Mouse (Mus musculus): Measurements from ENCODE around the gene Dazl. TPM values are rescaled to one million over a fixed set of nuclear protein-coding genes. Genes with fewer than 3 reads are reported as not detected.

The Dazl gene
- 1 to 10 TPM; 3.7 to 3.9 TPM for total RNA-seq (2021)

- DNase-seq (ENCODE audit: low spot score in 2 of 2): peak in 1 of 2 experiments; percentile 10
- intact Hi-C loops (cut with DNase I): loop anchor here (2.0 to 5.0 kb wide), 5 partner anchors 119 to 502 kb away; partner anchors contain the start of gene Plcl2
Observed at GRCm38 (mm10) chr17:50293241-50293731, at the start of gene Dazl. Gene Dazl (minus strand): TSS chr17:50293636.

GRCm38 (mm10) chr17:50341850-50342544 is 48.6 kb upstream of the Dazl start:
- intact Hi-C loops (cut with DNase I): no loop called here
- DNase-seq (ENCODE audit: low spot score in 2 of 2): no peak

- intact Hi-C loops (cut with DNase I): no loop called here
- no peak for DNase-seq (ENCODE audit: low spot score in 2 of 2)
Observed at GRCm38 (mm10) chr17:50338901-50339300, 45.5 kb upstream of the Dazl start.

- intact Hi-C loops (cut with DNase I): no loop called here
- no peak for DNase-seq (ENCODE audit: low spot score in 2 of 2)
Observed at GRCm38 (mm10) chr17:50335776-50336175, 42.3 kb upstream of the Dazl start.

- no peak for DNase-seq (ENCODE audit: low spot score in 2 of 2)
- intact Hi-C loops (cut with DNase I): no loop called here
Observed at GRCm38 (mm10) chr17:50334694-50335093, 41.3 kb upstream of the Dazl start.

- intact Hi-C loops (cut with DNase I): no loop called here
- DNase-seq (ENCODE audit: low spot score in 2 of 2): no peak
Observed at GRCm38 (mm10) chr17:50332012-50332300, 38.5 kb upstream of the Dazl start.

GRCm38 (mm10) chr17:50331171-50332011 is 38.0 kb upstream of the Dazl start:
- no peak for DNase-seq (ENCODE audit: low spot score in 2 of 2)
- intact Hi-C loops (cut with DNase I): no loop called here

GRCm38 (mm10) chr17:50330245-50330644 is 36.8 kb upstream of the Dazl start:
- DNase-seq (ENCODE audit: low spot score in 2 of 2): no peak
- intact Hi-C loops (cut with DNase I): no loop called here

- DNase-seq (ENCODE audit: low spot score in 2 of 2): no peak
- intact Hi-C loops (cut with DNase I): no loop called here
Observed at GRCm38 (mm10) chr17:50324658-50325057, 31.2 kb upstream of the Dazl start.

GRCm38 (mm10) chr17:50318810-50319209 is 25.4 kb upstream of the Dazl start:
- DNase-seq (ENCODE audit: low spot score in 2 of 2): no peak
- intact Hi-C loops (cut with DNase I): no loop called here

- no peak for DNase-seq (ENCODE audit: low spot score in 2 of 2)
- intact Hi-C loops (cut with DNase I): no loop called here
Observed at GRCm38 (mm10) chr17:50316216-50317150, 23.0 kb upstream of the Dazl start.

- intact Hi-C loops (cut with DNase I): no loop called here
- DNase-seq (ENCODE audit: low spot score in 2 of 2): no peak
Observed at GRCm38 (mm10) chr17:50310148-50310802, 16.8 kb upstream of the Dazl start.

GRCm38 (mm10) chr17:50309512-50310072 is 16.2 kb upstream of the Dazl start:
- no peak for DNase-seq (ENCODE audit: low spot score in 2 of 2)

GRCm38 (mm10) chr17:50308880-50309279 is 15.4 kb upstream of the Dazl start:
- DNase-seq (ENCODE audit: low spot score in 2 of 2): no peak
- intact Hi-C loops (cut with DNase I): no loop called here

More at GRCm38 (mm10) chr17:50309512-50310072, 16.2 kb upstream of the Dazl start:
- intact Hi-C loops (cut with DNase I): no loop called here

GRCm38 (mm10) chr17:50308059-50308647 is 14.7 kb upstream of the Dazl start:
- no peak for DNase-seq (ENCODE audit: low spot score in 2 of 2)
- intact Hi-C loops (cut with DNase I): no loop called here

- no peak for DNase-seq (ENCODE audit: low spot score in 2 of 2)
- intact Hi-C loops (cut with DNase I): no loop called here
Observed at GRCm38 (mm10) chr17:50302867-50303266, 9.4 kb upstream of the Dazl start.

- no peak for DNase-seq (ENCODE audit: low spot score in 2 of 2)
- intact Hi-C loops (cut with DNase I): no loop called here
Observed at GRCm38 (mm10) chr17:50300171-50300841, 6.9 kb upstream of the Dazl start.

GRCm38 (mm10) chr17:50298821-50299220 is 5.4 kb upstream of the Dazl start:
- no peak for DNase-seq (ENCODE audit: low spot score in 2 of 2)
- intact Hi-C loops (cut with DNase I): no loop called here

Data from left cerebral cortex, postnatal 36 days (tissue).